Mouse (Mus musculus) cortical plate, adult 2 months (tissue): ENCODE data around the gene Spdye4a.

ENCODE experiments used
- CTCF ChIP-seq: fragments of 200-500 bp; IDR thresholded peaks from 2 replicates; pipeline ENCODE4 v1.5.1; 2011; ENCODE audit warnings: mild to moderate bottlenecking, control low read depth, low read length; ENCODE audit not compliant: insufficient read depth; ENCODE audit errors: extremely low read depth
- POLR2A ChIP-seq: fragments of 200-500 bp; IDR thresholded peaks from 2 replicates; pipeline ENCODE4 v1.6.1; 2011; ENCODE audit warnings: mild to moderate bottlenecking, low read length, control low read depth; ENCODE audit not compliant: insufficient read depth; ENCODE audit errors: extremely low read depth

GRCm38 (mm10) chr5:143254487-143255130, 27.9 kb upstream of the Spdye4a start:
- TF ChIP-seq CTCF (no peak), POLR2A (no peak)
